Mouse (Mus musculus): Measurements from ENCODE around the gene Vmn1r166.
"Not testable (repeated sequence)": the region's sequence is repeated elsewhere in the genome, so short reads cannot be mapped to it uniquely, and the experiment has no call there.

GRCm38 (mm10) chr7:23251582-23251981 lies at the start of gene Vmn1r166:
- not testable (repeated sequence) for TF ChIP-seq GATA1 (IDR thresholded peaks at IDR 0.05; ENCODE audit: borderline replicate concordance, low read length); FLI1 (IDR thresholded peaks at IDR 0.05; ENCODE audit: low read length)
